Mouse (Mus musculus): ENCODE measurements around the gene Camta2. TPM values are rescaled to one million over a fixed set of nuclear protein-coding genes. Genes with fewer than 3 reads are reported as not detected.

Gene Camta2
- total RNA-seq, 2 experiments from 2014 or later: 21.2 to 25.5 TPM

GRCm38 (mm10) chr11:70652029-70652883, 35.6 kb downstream of the Camta2 start:
- intact Hi-C loops (cut with DNase I; ENCODE audit: low total_unique reads): no loop called here
- no peak for DNase-seq

- intact Hi-C loops (cut with DNase I; ENCODE audit: low total_unique reads): no loop called here
Observed at GRCm38 (mm10) chr11:70651391-70651790, 36.5 kb downstream of the Camta2 start.

GRCm38 (mm10) chr11:70650322-70651175, 37.4 kb downstream of the Camta2 start:
- intact Hi-C loops (cut with DNase I; ENCODE audit: low total_unique reads): no loop called here
- no peak for DNase-seq

More at GRCm38 (mm10) chr11:70651391-70651790, 36.5 kb downstream of the Camta2 start:
- no peak for DNase-seq

- DNase-seq: no peak
- intact Hi-C loops (cut with DNase I; ENCODE audit: low total_unique reads): no loop called here
Observed at GRCm38 (mm10) chr11:70649185-70649734, 38.6 kb downstream of the Camta2 start.

GRCm38 (mm10) chr11:70648512-70648911, 39.4 kb downstream of the Camta2 start:
- intact Hi-C loops (cut with DNase I; ENCODE audit: low total_unique reads): no loop called here
- DNase-seq: no peak

GRCm38 (mm10) chr11:70647716-70648420, 40.0 kb downstream of the Camta2 start:
- intact Hi-C loops (cut with DNase I; ENCODE audit: low total_unique reads): no loop called here
- DNase-seq: no peak

GRCm38 (mm10) chr11:70646691-70647650, 40.9 kb downstream of the Camta2 start, which contains the start of the genes Rnf167 and Slc25a11:
Rnf167 (plus strand) TSS chr11:70647235.
Slc25a11 (minus strand) TSS chr11:70647479.
- intact Hi-C loops (cut with DNase I; ENCODE audit: low total_unique reads): no loop called here
- DNase-seq: peak; percentile 96

GRCm38 (mm10) chr11:70646259-70646555, 41.7 kb downstream of the Camta2 start:
- intact Hi-C loops (cut with DNase I; ENCODE audit: low total_unique reads): no loop called here

GRCm38 (mm10) chr11:70645461-70646258, 42.2 kb downstream of the Camta2 start:
- no peak for DNase-seq
- intact Hi-C loops (cut with DNase I; ENCODE audit: low total_unique reads): no loop called here

More at GRCm38 (mm10) chr11:70646259-70646555, 41.7 kb downstream of the Camta2 start:
- DNase-seq: no peak

GRCm38 (mm10) chr11:70644564-70645103, 43.3 kb downstream of the Camta2 start:
- no peak for DNase-seq
- intact Hi-C loops (cut with DNase I; ENCODE audit: low total_unique reads): no loop called here

GRCm38 (mm10) chr11:70643051-70643450, 44.9 kb downstream of the Camta2 start:
- DNase-seq: no peak
- intact Hi-C loops (cut with DNase I; ENCODE audit: low total_unique reads): no loop called here

GRCm38 (mm10) chr11:70641241-70641640, 46.7 kb downstream of the Camta2 start:
- no peak for DNase-seq
- intact Hi-C loops (cut with DNase I; ENCODE audit: low total_unique reads): no loop called here

GRCm38 (mm10) chr11:70639976-70640375, 47.9 kb downstream of the Camta2 start:
- intact Hi-C loops (cut with DNase I; ENCODE audit: low total_unique reads): no loop called here
- no peak for DNase-seq

GRCm38 (mm10) chr11:70638714-70639278, 49.1 kb downstream of the Camta2 start, which contains the start of gene Gp1ba:
Gp1ba (plus strand) TSS chr11:70639122.
- intact Hi-C loops (cut with DNase I; ENCODE audit: low total_unique reads): no loop called here
- no peak for DNase-seq

GRCm38 (mm10) chr11:70638293-70638692, 49.6 kb downstream of the Camta2 start:
- intact Hi-C loops (cut with DNase I; ENCODE audit: low total_unique reads): no loop called here
- DNase-seq: no peak

- no peak for DNase-seq
- intact Hi-C loops (cut with DNase I; ENCODE audit: low total_unique reads): no loop called here
Observed at GRCm38 (mm10) chr11:70637764-70638163, 50.1 kb downstream of the Camta2 start.

GRCm38 (mm10) chr11:70635601-70636000, 52.3 kb downstream of the Camta2 start:
- no peak for DNase-seq
- intact Hi-C loops (cut with DNase I; ENCODE audit: low total_unique reads): no loop called here
